Mouse (Mus musculus): ENCODE measurements around the gene Rnls. TPM values are rescaled to one million over a fixed set of nuclear protein-coding genes. Genes with fewer than 3 reads are reported as not detected.

Gene Rnls
- polyA plus RNA-seq, 1 experiment from 2014 or later: 5.8 TPM

DNA sequence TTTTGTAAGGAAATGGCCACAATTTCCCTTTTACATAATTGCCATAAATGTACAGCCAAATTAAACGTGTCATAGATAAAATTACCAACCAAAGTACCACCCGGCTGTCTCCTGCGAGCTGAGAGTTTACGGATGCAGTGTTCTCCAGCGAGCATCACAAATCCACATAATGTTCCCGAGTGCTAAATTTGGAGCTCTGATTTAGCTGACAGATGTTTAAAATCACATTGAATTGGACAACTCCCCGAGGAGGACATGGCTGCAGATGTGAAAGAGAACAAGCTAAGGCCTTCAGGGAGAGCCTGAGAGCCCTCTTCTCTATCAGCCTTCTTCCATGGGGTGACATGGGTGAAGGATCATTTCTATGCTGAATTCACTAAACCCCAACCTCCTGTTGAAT is 278.3 kb downstream of the Rnls start:
- H3K4me3 ChIP-seq: no peak overlapping the region
- H3K36me3 ChIP-seq (replicated peaks): no peaks in the 10 kb centered on the region
- DNase-seq (ENCODE audit: low spot score): no peak
- WGBS: 59% methylated on average over 7 of the region's 7 CpGs
- H3K9me3 ChIP-seq: no peaks in the 10 kb centered on the region
- H3K4me1 ChIP-seq: peaks cover 33% of the 10 kb centered on the region
- H3K27me3 ChIP-seq (replicated peaks; ENCODE audit: low read depth, poor library complexity, severe bottlenecking): no peaks in the 10 kb centered on the region
- H3K27ac ChIP-seq (replicated peaks): 0 out of 2 replicates have a peak overlapping the region, but pooled peaks have one; percentile 10

DNA sequence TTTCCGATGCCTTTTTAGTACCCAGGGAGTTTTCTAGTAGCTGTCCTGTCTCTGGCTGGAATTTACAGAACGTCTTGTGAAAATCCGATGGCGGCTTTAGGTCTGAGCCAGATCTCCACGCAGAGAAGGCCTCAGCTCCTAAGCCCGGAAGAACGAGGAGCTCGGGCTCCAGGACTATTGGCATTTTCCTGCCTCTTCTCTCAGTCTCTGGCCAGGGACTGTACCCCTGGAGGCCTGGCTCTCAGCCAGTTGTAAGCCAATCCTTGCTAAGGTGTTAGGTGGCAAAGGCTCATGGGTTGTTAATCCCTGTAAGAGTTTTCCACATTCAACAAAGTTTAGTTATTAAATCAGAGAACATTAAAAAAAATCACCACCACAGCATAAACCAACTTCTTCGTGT is 281.7 kb downstream of the Rnls start:
- DNase-seq (ENCODE audit: low spot score): no peak
- no peaks in the 10 kb centered on the region for H3K9me3 ChIP-seq
- WGBS: 86% methylated on average over 9 of the region's 9 CpGs
- no peaks in the 10 kb centered on the region for H3K36me3 ChIP-seq (replicated peaks)
- no peak overlapping the region for H3K27ac ChIP-seq (replicated peaks)
- no peaks in the 10 kb centered on the region for H3K27me3 ChIP-seq (replicated peaks; ENCODE audit: low read depth, poor library complexity, severe bottlenecking)
- H3K4me3 ChIP-seq: no peak overlapping the region
- peaks cover 38% of the 10 kb centered on the region for H3K4me1 ChIP-seq

DNA sequence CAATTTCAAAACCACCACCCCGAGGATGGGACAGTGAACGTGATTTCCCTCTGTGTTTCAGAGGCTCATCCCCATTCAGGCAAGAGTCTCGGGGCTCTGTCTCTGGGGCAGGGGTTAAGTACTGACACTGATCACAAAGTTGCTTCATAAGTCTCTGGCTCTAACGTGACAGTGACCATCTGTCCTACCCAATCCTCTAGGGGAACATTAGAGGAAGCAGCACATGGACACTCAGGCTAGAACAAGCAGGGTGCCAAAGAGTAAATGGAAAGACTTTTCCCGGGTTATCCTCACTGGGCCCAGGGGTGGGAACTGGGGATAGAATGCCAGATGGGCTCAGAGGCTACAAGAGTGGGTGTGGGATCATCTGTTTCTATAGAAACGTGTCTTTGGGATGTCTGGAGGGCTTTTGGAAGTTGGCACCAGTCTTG is 282.1 kb downstream of the Rnls start:
- Histone ChIP-seq H3K27ac (replicated peaks) (no peak overlapping the region), H3K4me1 (peaks cover 38% of the 10 kb centered on the region), H3K4me3 (no peak overlapping the region), H3K9me3 (no peaks in the 10 kb centered on the region), H3K27me3 (replicated peaks; ENCODE audit: low read depth, poor library complexity, severe bottlenecking) (no peaks in the 10 kb centered on the region), H3K36me3 (replicated peaks) (no peaks in the 10 kb centered on the region)
- DNase-seq (ENCODE audit: low spot score): no peak
- 65% methylated on average over 6 of the region's 6 CpGs for WGBS

DNA sequence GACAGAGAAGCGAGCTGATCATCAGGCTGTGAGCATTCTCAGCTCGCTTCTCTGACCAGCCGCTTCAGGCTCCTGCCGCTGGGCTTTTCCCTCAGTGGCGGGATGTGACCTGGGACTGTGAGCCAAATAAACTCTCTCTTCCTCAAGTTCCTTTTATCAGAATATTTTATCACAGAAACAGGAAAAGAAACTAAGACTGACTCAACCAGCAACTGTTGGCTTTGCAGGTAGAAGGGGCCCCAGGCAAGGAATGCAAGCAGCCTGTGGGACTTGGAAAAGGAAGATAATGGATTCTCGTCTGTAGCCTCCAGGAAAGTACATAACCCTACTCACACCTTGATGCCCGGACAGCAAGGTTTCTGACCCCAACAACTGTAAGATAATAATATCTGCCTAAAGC is 283.0 kb downstream of the Rnls start:
- no peaks in the 10 kb centered on the region for H3K36me3 ChIP-seq (replicated peaks)
- 83% methylated on average over 7 of the region's 7 CpGs for WGBS
- H3K9me3 ChIP-seq: no peaks in the 10 kb centered on the region
- H3K27me3 ChIP-seq (replicated peaks; ENCODE audit: low read depth, poor library complexity, severe bottlenecking): no peaks in the 10 kb centered on the region
- H3K4me1 ChIP-seq: peaks cover 35% of the 10 kb centered on the region
- DNase-seq (ENCODE audit: low spot score): no peak
- H3K27ac ChIP-seq (replicated peaks): no peak overlapping the region
- no peak overlapping the region for H3K4me3 ChIP-seq

DNA sequence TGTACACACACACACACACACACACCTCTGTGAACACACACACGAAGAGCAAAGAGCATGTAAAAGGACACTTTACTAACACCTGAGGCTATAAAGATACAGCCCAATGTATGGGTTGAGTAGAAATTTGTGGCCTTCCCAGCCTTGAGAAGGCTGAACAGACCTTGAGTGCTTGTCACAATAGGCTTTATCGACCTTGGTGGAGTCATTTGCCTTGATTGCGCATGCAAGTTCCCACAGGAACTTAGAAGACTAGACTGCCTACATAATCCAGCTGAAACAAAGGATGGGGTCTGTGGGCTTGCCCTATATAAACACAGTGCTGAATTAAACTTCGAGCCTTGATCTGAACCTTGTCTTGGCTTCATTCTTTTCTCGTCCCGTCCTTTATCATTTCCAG is 288.2 kb downstream of the Rnls start:
- H3K4me1 ChIP-seq: peaks cover 32% of the 10 kb centered on the region
- WGBS: 92% methylated on average over 6 of the region's 6 CpGs

DNA sequence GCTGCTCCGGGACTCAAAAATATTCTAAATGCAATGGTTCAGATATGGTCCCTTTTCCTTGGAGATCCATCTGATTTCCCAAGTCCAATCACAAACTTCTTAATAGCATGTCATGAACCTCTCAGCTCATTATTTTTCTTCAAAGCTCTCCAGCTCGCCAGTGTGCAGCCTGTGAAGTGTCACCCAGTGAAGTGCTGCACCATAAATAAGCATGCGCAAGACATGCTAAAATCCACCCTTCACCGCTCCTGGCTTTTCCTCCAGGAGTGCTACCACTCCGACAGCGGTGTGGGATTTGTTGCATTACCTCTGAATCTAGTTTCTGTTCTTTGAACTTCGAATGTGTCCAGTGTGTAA is 289.3 kb downstream of the Rnls start:
- Histone ChIP-seq H3K27ac (replicated peaks) (no peak overlapping the region), H3K4me3 (no peak overlapping the region), H3K36me3 (replicated peaks) (no peaks in the 10 kb centered on the region), H3K4me1 (peaks cover 32% of the 10 kb centered on the region), H3K27me3 (replicated peaks; ENCODE audit: low read depth, poor library complexity, severe bottlenecking) (no peaks in the 10 kb centered on the region), H3K9me3 (no peaks in the 10 kb centered on the region)
- WGBS: 85% methylated on average over 7 of the region's 7 CpGs
- DNase-seq (ENCODE audit: low spot score): no peak

More for the DNA sequence above, 288.2 kb downstream of the Rnls start:
- Histone ChIP-seq H3K9me3 (no peaks in the 10 kb centered on the region), H3K27me3 (replicated peaks; ENCODE audit: low read depth, poor library complexity, severe bottlenecking) (no peaks in the 10 kb centered on the region), H3K4me3 (no peak overlapping the region), H3K27ac (replicated peaks) (no peak overlapping the region), H3K36me3 (replicated peaks) (no peaks in the 10 kb centered on the region)
- no peak for DNase-seq (ENCODE audit: low spot score)

DNA sequence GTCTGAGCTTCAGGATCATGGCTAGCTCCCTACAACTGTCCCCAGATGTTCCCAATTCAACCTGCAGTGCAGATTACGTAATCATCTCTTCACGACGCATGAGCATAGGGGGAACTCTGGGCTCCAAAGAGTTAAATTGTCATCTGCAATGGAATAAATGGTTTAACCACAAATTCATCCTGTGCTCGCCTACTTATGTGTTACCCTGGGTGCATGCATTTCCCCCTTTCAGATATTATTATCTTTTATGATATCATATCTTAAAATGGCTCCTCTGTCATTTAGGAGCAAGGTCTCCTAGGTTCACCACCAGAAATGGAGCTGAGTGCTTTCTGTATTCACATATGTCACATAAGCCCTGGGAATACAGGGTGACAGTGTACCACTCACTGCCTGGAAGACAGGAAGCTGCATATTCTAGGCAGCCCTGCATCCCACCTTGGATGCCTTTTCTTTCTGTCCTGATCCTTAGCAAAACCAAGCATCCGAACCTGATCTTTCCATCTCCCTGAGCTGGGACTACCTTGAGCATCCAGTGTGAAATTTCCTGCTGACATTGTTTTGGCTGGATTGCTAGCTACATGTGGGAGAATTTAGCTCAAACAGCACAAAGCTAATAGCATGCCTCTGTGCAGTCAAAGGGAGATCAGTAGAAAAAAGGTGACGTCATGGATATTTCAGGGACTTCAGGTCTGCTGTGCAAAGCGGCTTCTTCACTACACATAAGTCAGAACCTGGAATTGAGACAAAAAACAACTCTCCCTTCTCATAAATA is 289.9 kb downstream of the Rnls start:
- no peak for DNase-seq (ENCODE audit: low spot score)
- no peak overlapping the region for H3K4me3 ChIP-seq
- H3K27me3 ChIP-seq (replicated peaks; ENCODE audit: low read depth, poor library complexity, severe bottlenecking): no peaks in the 10 kb centered on the region
- 67% methylated on average over 7 of the region's 7 CpGs for WGBS
- no peaks in the 10 kb centered on the region for H3K9me3 ChIP-seq
- peaks cover 35% of the 10 kb centered on the region for H3K4me1 ChIP-seq
- H3K27ac ChIP-seq (replicated peaks): no peak overlapping the region
- no peaks in the 10 kb centered on the region for H3K36me3 ChIP-seq (replicated peaks)

DNA sequence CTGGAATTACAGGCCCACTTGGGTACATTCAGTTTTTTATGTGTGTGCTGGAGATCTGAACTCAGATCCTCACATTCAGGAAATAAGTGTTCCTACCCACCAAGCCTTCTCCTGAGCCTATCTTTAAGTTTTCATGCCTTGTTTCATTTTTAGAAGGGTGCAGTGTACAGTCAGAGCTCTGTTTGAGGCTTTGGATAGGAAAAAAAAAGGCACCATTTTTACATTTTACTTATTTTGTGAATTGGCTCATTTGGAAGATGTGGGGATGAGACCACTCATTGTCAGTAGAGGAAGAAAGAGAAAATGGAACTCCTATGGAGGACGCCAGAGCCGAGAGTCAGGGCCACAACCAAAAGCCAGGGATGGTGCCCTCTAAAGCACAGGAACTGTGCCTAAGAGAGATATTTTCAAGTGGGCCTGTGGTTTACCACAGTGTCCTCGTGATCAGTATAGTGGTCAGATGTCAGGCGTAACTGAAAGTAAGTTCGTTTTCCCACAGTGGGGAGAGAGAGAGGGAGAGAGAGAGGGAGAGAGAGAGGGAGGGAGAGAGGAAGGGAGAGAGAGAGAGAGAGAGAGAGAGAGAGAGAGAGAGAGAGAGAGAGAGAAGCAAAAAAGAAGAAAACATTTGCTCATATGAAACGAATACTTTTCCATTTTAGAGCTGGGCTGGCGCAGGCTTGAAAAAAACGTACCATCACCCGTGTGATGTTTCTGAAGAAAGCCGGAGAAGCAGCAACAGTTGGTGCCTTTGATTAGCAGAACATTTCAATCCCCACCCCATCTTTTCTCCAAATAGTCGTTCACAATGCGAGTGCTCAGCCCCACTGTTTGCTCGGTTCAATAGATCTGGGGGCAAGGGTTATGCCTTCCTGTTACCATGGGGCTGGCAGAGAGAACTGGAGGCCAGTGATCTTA is 290.7 kb downstream of the Rnls start:
- no peak overlapping the region for H3K4me3 ChIP-seq
- 63% methylated on average over 13 of the region's 13 CpGs for WGBS
- 0 out of 2 replicates have a peak overlapping the region, but pooled peaks have one; percentile 6 for H3K27ac ChIP-seq (replicated peaks)
- no peak for DNase-seq (ENCODE audit: low spot score)
- no peaks in the 10 kb centered on the region for H3K36me3 ChIP-seq (replicated peaks)
- peaks cover 35% of the 10 kb centered on the region for H3K4me1 ChIP-seq
- no peaks in the 10 kb centered on the region for H3K9me3 ChIP-seq
- no peaks in the 10 kb centered on the region for H3K27me3 ChIP-seq (replicated peaks; ENCODE audit: low read depth, poor library complexity, severe bottlenecking)

DNA sequence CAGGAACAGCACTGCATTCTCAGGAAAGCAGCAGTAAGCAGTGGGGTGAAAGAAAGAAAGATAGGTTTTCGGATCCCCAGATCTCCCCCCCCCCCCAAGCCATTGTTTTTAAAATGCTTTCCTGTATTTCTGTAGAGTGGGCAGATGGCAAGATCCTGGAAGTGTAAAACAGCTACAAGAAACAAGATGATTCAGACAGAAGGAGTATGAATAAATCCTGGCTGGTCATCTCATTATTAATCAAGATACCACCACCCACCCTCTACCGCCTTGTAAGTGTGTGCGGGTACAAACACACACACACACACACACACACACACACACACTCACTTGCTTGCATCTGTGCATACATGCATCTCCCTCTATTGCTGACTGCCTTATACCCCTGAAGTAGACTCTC is 291.5 kb downstream of the Rnls start:
- Histone ChIP-seq H3K27me3 (replicated peaks; ENCODE audit: low read depth, poor library complexity, severe bottlenecking) (no peaks in the 10 kb centered on the region), H3K9me3 (no peaks in the 10 kb centered on the region), H3K36me3 (replicated peaks) (no peaks in the 10 kb centered on the region), H3K27ac (replicated peaks) (no peak overlapping the region), H3K4me3 (no peak overlapping the region), H3K4me1 (peaks cover 35% of the 10 kb centered on the region)
- WGBS: 86% methylated on average over 3 of the region's 3 CpGs
- no peak for DNase-seq (ENCODE audit: low spot score)

DNA sequence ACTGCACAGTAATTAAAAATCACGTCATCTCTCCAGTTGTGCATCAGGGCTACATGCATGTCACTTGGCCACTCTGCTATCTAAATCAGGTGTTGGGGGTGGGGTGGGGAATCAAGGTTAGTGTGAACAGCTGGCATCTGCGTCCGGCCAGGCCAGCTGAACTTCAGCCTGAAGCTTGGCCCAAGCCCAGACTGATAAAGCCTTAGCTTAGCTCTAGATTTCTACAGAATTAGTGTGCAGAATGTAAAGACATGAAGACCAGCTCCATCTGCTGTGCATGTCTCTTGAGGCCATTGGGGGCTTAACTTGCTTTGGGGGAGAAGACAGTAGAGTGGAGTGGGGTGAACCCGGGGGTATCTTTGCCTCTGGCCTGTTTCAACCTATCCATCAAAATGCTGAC is 292.1 kb downstream of the Rnls start:
- H3K4me3 ChIP-seq: no peak overlapping the region
- H3K4me1 ChIP-seq: peaks cover 35% of the 10 kb centered on the region
- 63% methylated on average over 4 of the region's 4 CpGs for WGBS
- H3K27me3 ChIP-seq (replicated peaks; ENCODE audit: low read depth, poor library complexity, severe bottlenecking): no peaks in the 10 kb centered on the region
- DNase-seq (ENCODE audit: low spot score): no peak
- no peaks in the 10 kb centered on the region for H3K36me3 ChIP-seq (replicated peaks)
- no peak overlapping the region for H3K27ac ChIP-seq (replicated peaks)
- H3K9me3 ChIP-seq: no peaks in the 10 kb centered on the region

DNA sequence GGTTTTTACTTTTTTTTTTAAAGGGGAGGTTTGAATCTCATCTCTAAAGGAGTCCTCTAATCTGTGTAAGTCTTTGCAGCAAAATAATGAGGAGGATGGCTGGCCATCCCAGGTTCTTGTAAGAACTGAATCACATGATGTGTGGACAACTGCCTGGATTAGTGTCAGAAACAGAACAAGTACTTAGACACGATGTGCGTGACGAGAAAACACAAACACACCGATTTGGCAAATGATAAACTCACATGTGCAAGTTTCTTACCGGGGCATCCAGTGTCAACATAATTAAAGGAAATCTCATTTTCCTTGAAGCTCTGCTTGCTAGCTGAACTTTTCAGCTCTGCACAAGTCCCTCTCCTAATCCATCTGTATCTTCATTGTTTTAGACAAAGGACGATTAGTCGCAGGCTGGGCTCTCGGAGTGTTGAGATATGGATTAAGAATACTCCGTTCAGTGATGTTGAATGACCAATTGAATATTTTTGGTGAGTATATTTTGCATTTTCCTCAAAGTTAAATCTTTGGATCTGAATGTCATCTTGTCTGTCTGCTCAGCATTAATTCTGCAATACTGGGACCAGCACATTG is 292.8 kb downstream of the Rnls start:
- Histone ChIP-seq H3K4me3 (no peak overlapping the region), H3K27me3 (replicated peaks; ENCODE audit: low read depth, poor library complexity, severe bottlenecking) (no peaks in the 10 kb centered on the region), H3K9me3 (no peaks in the 10 kb centered on the region), H3K27ac (replicated peaks) (no peak overlapping the region), H3K36me3 (replicated peaks) (no peaks in the 10 kb centered on the region), H3K4me1 (peaks cover 35% of the 10 kb centered on the region)
- WGBS: 65% methylated on average over 9 of the region's 9 CpGs
- DNase-seq (ENCODE audit: low spot score): no peak

DNA sequence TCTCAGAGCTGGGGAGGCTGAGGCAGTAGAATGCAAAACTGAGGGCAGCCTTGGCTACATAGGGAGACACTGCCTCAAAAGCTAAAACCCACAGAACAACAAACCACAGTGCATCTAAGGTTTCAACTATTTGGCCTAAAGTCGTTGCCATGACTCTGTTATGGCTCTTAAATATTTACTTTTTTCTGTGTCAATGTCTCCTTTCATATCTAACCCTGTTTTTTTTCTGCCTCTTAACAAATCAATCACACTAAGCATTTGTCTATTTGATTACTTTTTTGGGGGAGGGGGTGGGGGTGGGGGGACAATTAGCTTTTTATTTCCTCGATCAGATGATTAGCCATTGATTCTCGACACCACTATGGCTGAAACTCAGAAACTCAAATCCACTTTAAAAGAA is 294.4 kb downstream of the Rnls start:
- Histone ChIP-seq H3K27ac (replicated peaks) (0 out of 2 replicates have a peak overlapping the region, but pooled peaks have one; percentile 31), H3K36me3 (replicated peaks) (no peaks in the 10 kb centered on the region), H3K9me3 (no peaks in the 10 kb centered on the region), H3K27me3 (replicated peaks; ENCODE audit: low read depth, poor library complexity, severe bottlenecking) (no peaks in the 10 kb centered on the region), H3K4me1 (peaks cover 35% of the 10 kb centered on the region), H3K4me3 (no peak overlapping the region)
- 38% methylated on average over 3 of the region's 3 CpGs for WGBS
- no peak for DNase-seq (ENCODE audit: low spot score)
